Mouse (Mus musculus) bone marrow, adult 2 months (tissue): ENCODE results near the gene Carmil1. TPM values are rescaled to one million over a fixed set of nuclear protein-coding genes. Genes with fewer than 3 reads are reported as not detected.

Experiments
- H3K27ac ChIP-seq: fragments of 200-500 bp; 2 replicates; pipeline ENCODE4 v1.5.1; 2012; ENCODE audit warnings: low read depth, mild to moderate bottlenecking, control low read depth, inconsistent platforms, low read length; ENCODE audit not compliant: control insufficient read depth, poor library complexity, insufficient read depth
- H3K4me1 ChIP-seq: fragments of 200-500 bp; 2 replicates; pipeline ENCODE4 v1.6.1; 2011; ENCODE audit warnings: low read length; ENCODE audit not compliant: control insufficient read depth, insufficient read depth
- H3K4me3 ChIP-seq: fragments of 200-500 bp; replicated peaks from 2 replicates; pipeline ENCODE3; 2011; ENCODE audit warnings: mild to moderate bottlenecking, low read depth, low read length, control low read depth; ENCODE audit not compliant: control insufficient read depth
- CTCF ChIP-seq: fragments of 200-500 bp; IDR thresholded peaks from 2 replicates; pipeline ENCODE4 v1.5.1; 2011; ENCODE audit warnings: low read length, control low read depth; ENCODE audit not compliant: control insufficient read depth, insufficient read depth
- POLR2A ChIP-seq: fragments of 200-500 bp; IDR thresholded peaks from 2 replicates; pipeline ENCODE4 v1.6.1; 2011; ENCODE audit warnings: low read depth, mild to moderate bottlenecking, control low read depth, low read length, borderline replicate concordance; ENCODE audit not compliant: control insufficient read depth
- WGBS: fragments of 180-500 bp; shearing (Covaris S2); methylation state at CpG from one replicate; pipeline ENCODE4 v1.1.7; 2018; 5-methylcytosine and 5-hydroxymethylcytosine counted together
- polyA plus RNA-seq: library from polyadenylated mRNA; stranded (reverse); fragments of >200 nt; gene quantifications from 2 replicates; pipeline ENCODE4 v1.2.4, GENCODE M21; 2011; ENCODE audit warnings: low replicate concordance; ENCODE audit not compliant: missing spikeins, insufficient read depth, insufficient read length

Gene Carmil1
- polyA plus RNA-seq, 1 experiment, result 9.8 TPM

GRCm38 (mm10) chr13:24100516-24101094, 180.0 kb downstream of the Carmil1 start:
- Histone ChIP-seq H3K27ac (no peak overlapping the region), H3K4me1 (no peaks in the 10 kb centered on the region; the same call in 1 of the 2 replicates), H3K4me3 (no peak overlapping the region)
- WGBS, result 80% methylated on average over 11 of the region's 11 CpGs
- TF ChIP-seq CTCF, result no peak
- no peak for TF ChIP-seq POLR2A

GRCm38 (mm10) chr13:24096573-24096972, 184.0 kb downstream of the Carmil1 start:
- peaks cover 2% of the 10 kb centered on the region; the same call in 1 of the 2 replicates for H3K4me1 ChIP-seq
- H3K4me3 ChIP-seq, result no peak overlapping the region
- TF ChIP-seq POLR2A, result no peak
- no peak for TF ChIP-seq CTCF
- 60% methylated on average over 6 of the region's 6 CpGs for WGBS
- H3K27ac ChIP-seq, result no peak overlapping the region

- Histone ChIP-seq H3K4me3 (no peak overlapping the region), H3K27ac (no peak overlapping the region), H3K4me1 (peaks cover 2% of the 10 kb centered on the region; the same call in 1 of the 2 replicates)
- no peak for TF ChIP-seq POLR2A
- TF ChIP-seq CTCF, result no peak
- WGBS, result 32% methylated on average over 6 of the region's 6 CpGs
These were observed 185.6 kb downstream of the Carmil1 start for GRCm38 (mm10) chr13:24094825-24095547.

- Histone ChIP-seq H3K27ac (no peak overlapping the region), H3K4me3 (no peak overlapping the region), H3K4me1 (peaks cover 2% of the 10 kb centered on the region; the same call in 1 of the 2 replicates)
- WGBS, result 85% methylated on average over 3 of the region's 3 CpGs
- TF ChIP-seq POLR2A (no peak), CTCF (no peak)
These were observed 187.5 kb downstream of the Carmil1 start for GRCm38 (mm10) chr13:24093108-24093507.

- WGBS, result 9% methylated on average over 5 of the region's 5 CpGs
- TF ChIP-seq CTCF (no peak), POLR2A (no peak)
- Histone ChIP-seq H3K27ac (no peak overlapping the region), H3K4me3 (no peak overlapping the region), H3K4me1 (peaks cover 2% of the 10 kb centered on the region; the same call in 1 of the 2 replicates)
These were observed 188.5 kb downstream of the Carmil1 start for GRCm38 (mm10) chr13:24092073-24092472.

- TF ChIP-seq CTCF, result no peak
- no peak for TF ChIP-seq POLR2A
- Histone ChIP-seq H3K4me3 (no peak overlapping the region), H3K4me1 (no peaks in the 10 kb centered on the region), H3K27ac (no peak overlapping the region)
- 73% methylated on average over 4 of the region's 4 CpGs for WGBS
These were observed 198.4 kb downstream of the Carmil1 start for GRCm38 (mm10) chr13:24082153-24082552.

- 87% methylated on average over 7 of the region's 7 CpGs for WGBS
- Histone ChIP-seq H3K4me1 (no peaks in the 10 kb centered on the region), H3K4me3 (no peak overlapping the region), H3K27ac (no peak overlapping the region)
- TF ChIP-seq CTCF (no peak), POLR2A (no peak)
These were observed 198.9 kb downstream of the Carmil1 start for GRCm38 (mm10) chr13:24081698-24082097.

- no peak overlapping the region for H3K4me3 ChIP-seq
- TF ChIP-seq POLR2A (no peak), CTCF (no peak)
- H3K27ac ChIP-seq, result no peak overlapping the region
- WGBS, result 90% methylated on average over 10 of the region's 10 CpGs
- no peaks in the 10 kb centered on the region for H3K4me1 ChIP-seq
These were observed 208.0 kb downstream of the Carmil1 start for GRCm38 (mm10) chr13:24072588-24072987.

- no peaks in the 10 kb centered on the region for H3K4me1 ChIP-seq
- TF ChIP-seq CTCF (no peak), POLR2A (no peak)
- WGBS, result 86% methylated on average over 8 of the region's 8 CpGs
- H3K27ac ChIP-seq, result no peak overlapping the region
- no peak overlapping the region for H3K4me3 ChIP-seq
These were observed 213.0 kb downstream of the Carmil1 start for GRCm38 (mm10) chr13:24067553-24067952.
